Mouse (Mus musculus): ENCODE data around the gene Cd180. TPM values are rescaled to one million over a fixed set of nuclear protein-coding genes. Genes with fewer than 3 reads are reported as not detected.

The Cd180 gene
- polyA plus RNA-seq, 1 experiment, result 1.8 TPM

DNA sequence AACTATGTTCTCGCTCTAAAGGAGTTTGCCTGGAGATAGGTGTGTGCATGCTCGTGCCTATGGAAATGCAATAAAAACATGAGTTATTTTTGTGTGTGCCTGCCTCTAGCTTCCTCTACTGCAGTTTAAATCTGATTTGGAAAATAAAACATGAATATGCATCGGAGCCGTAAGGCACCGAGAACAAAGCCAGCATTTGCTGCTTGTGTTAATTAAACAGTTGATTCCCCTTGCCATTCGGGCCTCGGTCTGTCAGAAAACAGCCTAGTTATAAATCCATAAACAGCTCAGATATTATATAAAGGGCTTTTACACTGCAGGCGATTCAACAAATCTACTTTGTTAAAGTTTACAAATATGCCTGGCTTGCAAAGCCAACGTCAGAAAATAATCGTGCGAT lies 75.2 kb downstream of the Cd180 start:
- WGBS, result 89% methylated on average over 11 of the region's 11 CpGs
- no peak for DNase-seq (ENCODE audit: low read depth, low spot score)

DNA sequence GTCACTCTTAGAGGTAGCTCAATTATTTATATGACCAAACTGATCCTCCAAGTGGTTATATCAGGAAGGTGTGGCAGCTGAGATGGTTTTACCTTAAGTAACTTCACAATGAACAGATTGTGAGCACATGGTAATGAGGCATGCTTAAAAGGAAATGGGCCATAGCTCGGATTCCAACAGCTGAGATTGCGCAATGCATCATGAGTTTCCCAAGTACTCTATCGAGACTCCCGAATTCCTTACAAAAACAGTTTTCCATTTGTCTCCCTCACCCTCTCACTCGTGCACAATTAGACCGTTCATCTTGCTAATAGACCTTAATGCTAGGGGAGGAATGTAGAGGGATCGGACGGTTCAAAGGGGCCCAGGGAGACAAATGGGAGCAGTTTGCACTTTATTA lies 76.8 kb downstream of the Cd180 start:
- whole genome bisulfite sequencing, result 62% methylated on average over 8 of the region's 8 CpGs
- DNase-seq (ENCODE audit: low read depth, low spot score), result no peak

DNA sequence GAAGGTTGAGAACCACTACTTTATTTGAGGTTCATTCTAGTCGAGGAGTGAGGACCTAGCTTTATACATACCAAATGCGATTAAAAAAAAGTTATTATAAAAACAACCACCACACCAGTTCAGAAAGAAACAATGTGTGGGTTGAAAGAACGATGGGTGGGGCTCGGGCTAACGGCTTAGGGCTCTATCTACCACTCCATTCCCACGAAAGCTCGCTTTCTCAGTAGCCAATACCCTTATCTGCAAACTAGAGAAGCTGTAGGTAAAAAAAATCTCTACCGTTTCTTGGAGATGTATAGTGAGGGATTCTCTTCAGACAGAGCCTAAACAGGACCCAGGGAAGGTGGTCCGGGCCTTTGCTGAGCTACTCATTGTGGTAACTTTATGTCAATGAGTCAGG lies 79.8 kb downstream of the Cd180 start:
- no peak for DNase-seq (ENCODE audit: low read depth, low spot score)
- 86% methylated on average over 9 of the region's 9 CpGs for WGBS

DNA sequence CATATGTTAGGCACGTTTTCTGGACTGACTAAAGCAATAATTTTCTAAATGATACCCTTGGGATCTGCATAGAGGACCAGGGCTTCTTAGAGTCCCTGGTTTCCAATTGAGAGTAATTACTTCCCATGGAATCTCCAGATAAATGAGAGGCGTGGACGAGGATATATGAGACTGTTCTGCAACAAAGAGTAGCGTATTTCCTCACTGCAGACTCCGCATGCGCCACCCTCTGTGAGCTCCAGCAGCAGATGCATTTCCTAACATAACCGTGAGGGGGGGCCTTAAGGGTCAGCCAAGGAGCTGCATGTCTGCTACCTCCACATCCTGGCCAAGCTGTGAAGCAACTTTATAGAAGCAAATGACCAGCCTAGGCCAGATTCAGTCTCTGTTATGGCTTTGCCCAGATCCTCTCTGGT lies 81.4 kb downstream of the Cd180 start:
- 76% methylated on average over 7 of the region's 7 CpGs for WGBS

DNA sequence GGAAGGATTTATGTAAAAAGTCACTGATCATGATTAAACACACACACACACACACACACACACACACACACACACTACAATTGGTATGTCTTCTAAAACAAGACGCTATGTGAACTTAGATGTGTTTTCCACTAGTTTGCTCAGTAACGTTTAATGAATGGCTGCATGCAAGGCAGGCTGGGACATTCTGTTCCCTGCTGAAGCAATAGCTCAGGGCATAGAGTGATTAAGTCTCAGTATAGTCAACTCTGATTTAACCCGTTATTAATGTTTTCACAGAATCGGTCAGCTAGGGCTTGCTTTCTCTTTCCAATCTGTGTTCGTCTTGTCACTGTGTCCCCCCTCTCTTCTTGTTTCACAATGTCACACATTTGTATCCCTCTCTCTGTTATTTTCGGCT lies 82.1 kb downstream of the Cd180 start:
- 85% methylated on average over 6 of the region's 6 CpGs for WGBS
- DNase-seq (ENCODE audit: low read depth, low spot score), result no peak

More for the DNA sequence above, 81.4 kb downstream of the Cd180 start:
- no peak for DNase-seq (ENCODE audit: low read depth, low spot score)

DNA sequence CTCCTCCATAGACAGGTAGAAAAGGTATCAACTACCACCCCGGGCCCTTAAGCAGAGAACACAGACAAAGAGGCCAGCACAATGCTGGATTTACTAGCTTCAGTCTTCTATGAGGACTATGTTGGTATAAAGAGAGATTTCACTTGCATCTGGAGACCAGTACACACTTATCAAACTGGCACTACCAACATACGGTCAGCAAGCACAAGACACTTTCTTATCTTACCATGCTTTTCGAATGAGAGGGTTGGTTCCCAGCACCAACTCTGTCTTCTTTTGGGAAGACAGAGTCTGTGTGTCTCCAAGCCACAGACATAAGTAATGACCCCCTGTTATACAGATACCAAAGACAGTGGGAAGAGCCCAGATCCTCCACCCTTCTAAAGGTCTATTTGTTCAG lies 85.5 kb downstream of the Cd180 start:
- WGBS, result over 99% methylated on average over 3 of the region's 3 CpGs
- DNase-seq (ENCODE audit: low read depth, low spot score), result no peak

DNA sequence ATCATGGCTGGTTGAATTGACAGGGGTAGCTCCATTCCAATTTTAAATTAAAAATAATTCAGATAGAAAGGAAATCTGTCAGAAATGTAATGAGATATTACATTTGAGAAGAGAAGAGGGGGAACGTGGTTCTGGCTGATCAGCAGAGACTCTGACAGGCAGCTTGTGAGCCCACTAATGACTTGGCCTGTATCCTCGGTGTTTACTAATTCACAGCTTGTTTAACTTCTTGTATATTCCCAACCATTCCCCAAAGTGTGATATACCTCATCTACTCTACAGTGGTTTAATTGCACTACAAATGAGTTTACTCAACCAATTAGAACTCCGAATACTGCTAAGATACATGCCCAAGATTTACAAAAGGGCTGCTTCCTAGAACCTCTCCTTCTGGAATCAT lies 85.9 kb downstream of the Cd180 start:
- DNase-seq (ENCODE audit: low read depth, low spot score), result no peak
- WGBS, result 99% methylated on average over 3 of the region's 3 CpGs

DNA sequence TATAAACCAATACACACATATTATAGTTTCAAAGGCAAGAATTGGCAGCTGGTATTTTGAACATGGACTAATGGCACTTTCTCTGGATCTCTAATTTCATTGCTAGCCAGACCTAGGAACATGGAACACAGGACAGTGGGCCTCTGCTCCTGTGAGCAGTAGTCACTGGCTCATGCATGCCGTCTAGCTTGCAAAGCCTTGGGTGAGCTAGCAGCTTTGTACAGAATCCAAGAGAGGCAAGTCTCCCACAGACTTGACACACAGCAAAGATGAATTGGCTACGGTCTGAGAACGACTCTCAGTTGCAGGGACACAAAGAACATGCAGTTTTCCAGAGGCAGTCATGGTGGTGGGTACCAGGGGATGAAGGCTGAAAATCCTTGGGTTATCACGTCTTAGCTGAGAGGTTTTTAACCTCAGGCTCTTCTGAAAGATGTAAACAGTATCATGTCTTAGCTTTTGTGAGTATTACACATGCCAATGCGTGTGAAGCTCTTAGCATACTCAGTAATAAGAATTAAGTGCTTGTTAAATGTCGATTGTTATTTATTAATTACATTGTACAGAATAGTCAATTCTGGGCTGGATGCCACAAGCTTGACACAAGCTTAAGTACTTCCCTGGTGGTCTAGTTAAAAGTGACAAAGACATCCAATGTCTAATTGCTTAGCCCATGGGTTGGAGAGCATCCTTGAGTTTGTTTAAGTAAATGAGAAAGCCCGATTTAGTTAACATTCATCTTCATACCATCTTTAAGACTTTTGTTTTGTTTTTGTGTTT lies 90.4 kb downstream of the Cd180 start:
- DNase-seq (ENCODE audit: low read depth, low spot score), result no peak
- 78% methylated on average over 7 of the region's 7 CpGs for whole genome bisulfite sequencing

DNA sequence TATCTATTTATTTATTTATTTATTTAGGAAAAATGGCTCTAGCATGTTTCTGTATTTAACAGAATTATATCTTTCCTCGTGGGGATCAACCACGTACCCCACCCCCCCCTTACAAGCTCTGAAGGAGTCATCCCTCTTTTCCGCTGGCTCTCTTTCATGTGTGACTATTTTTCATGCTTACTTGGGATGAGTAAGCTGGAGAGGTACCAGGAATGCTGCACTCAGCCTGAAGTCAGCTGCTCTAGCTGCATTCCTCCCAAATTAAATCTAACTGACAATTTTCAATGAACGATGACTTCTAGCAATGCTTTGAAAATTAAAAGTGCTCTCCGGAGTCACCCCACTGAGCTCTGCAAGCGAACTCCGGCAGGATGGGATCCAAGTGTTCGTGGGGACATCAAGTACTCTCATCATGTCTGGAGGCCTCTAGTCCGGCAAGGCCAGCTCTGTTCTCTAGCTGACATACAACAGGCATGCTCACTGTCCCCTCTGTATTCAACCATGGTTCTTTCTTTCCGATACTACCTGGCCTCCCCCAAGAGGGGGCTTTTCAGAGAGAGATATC lies 93.4 kb downstream of the Cd180 start:
- DNase-seq (ENCODE audit: low read depth, low spot score), result no peak
- 83% methylated on average over 10 of the region's 10 CpGs for WGBS
